Mouse (Mus musculus): ENCODE measurements around the gene Pitpnb.

- TF ChIP-seq HCFC1 (IDR thresholded peaks at IDR 0.05; ENCODE audit: borderline replicate concordance, insufficient read depth, low read length) (no peak), ZNF384 (IDR thresholded peaks at IDR 0.05; ENCODE audit: low read depth, low read length) (no peak)
Observed at GRCm38 (mm10) chr5:111376276-111377020, 45.9 kb downstream of the Pitpnb start.
